Mouse (Mus musculus) brain, adult 2 months (tissue): Measurements from ENCODE around the gene Iffo1.
"Not testable (repeated sequence)": the region's sequence is repeated elsewhere in the genome, so short reads cannot be mapped to it uniquely, and the experiment has no call there.

Source experiments
- DNase-seq: peaks from one replicate; pipeline ENCODE4 v3.0.0; 2011; ENCODE audit warnings: low read depth, low spot score

Iffo1 gene

GRCm38 (mm10) chr6:125160854-125161760 is 16.1 kb downstream of the Iffo1 start:
- peak; percentile 74 for DNase-seq

- peak; percentile 87 for DNase-seq
These were observed 16.9 kb downstream of the Iffo1 start for GRCm38 (mm10) chr6:125161971-125162370.

GRCm38 (mm10) chr6:125162615-125163305 is 17.7 kb downstream of the Iffo1 start:
- DNase-seq, result not testable (repeated sequence)

- peak; percentile 57 for DNase-seq
These were observed 19.0 kb downstream of the Iffo1 start for GRCm38 (mm10) chr6:125163801-125164657.

- peak; percentile 59 for DNase-seq
These were observed 19.8 kb downstream of the Iffo1 start for GRCm38 (mm10) chr6:125164672-125165327.

- peak; percentile 99 for DNase-seq
These were observed 20.4 kb downstream of the Iffo1 start for GRCm38 (mm10) chr6:125165328-125165891.

- DNase-seq, result peak; percentile 92
These were observed 21.2 kb downstream of the Iffo1 start, which contains the start of gene Gapdh for GRCm38 (mm10) chr6:125166051-125166751. Gene Gapdh, minus strand, starts transcription at chr6:125166467.

GRCm38 (mm10) chr6:125166861-125167650 is 22.0 kb downstream of the Iffo1 start:
- peak; percentile 81 for DNase-seq

GRCm38 (mm10) chr6:125168086-125168485 is 23.0 kb downstream of the Iffo1 start:
- peak; percentile 73 for DNase-seq

- peak; percentile 42 for DNase-seq
These were observed 25.2 kb downstream of the Iffo1 start for GRCm38 (mm10) chr6:125170194-125170593.

GRCm38 (mm10) chr6:125172474-125172873 is 27.4 kb downstream of the Iffo1 start:
- no peak for DNase-seq

- DNase-seq, result no peak
These were observed 28.2 kb downstream of the Iffo1 start for GRCm38 (mm10) chr6:125173256-125173655.

- DNase-seq, result no peak
These were observed 30.4 kb downstream of the Iffo1 start for GRCm38 (mm10) chr6:125175469-125175868.

- no peak for DNase-seq
These were observed 34.6 kb downstream of the Iffo1 start for GRCm38 (mm10) chr6:125179601-125180000.

- DNase-seq, result peak; percentile 29
These were observed 37.1 kb downstream of the Iffo1 start for GRCm38 (mm10) chr6:125182133-125182532.

- DNase-seq, result no peak
These were observed 41.2 kb downstream of the Iffo1 start for GRCm38 (mm10) chr6:125186203-125186602.

- no peak for DNase-seq
These were observed 45.8 kb downstream of the Iffo1 start for GRCm38 (mm10) chr6:125190816-125191215.

- peak; percentile 99 for DNase-seq
These were observed 46.4 kb downstream of the Iffo1 start, which contains the start of the genes Ncapd2 and Mrpl51 for GRCm38 (mm10) chr6:125191332-125192015. Gene Ncapd2, minus strand, starts transcription at chr6:125191701. Gene Mrpl51, plus strand, starts transcription at chr6:125191801.
